Mouse (Mus musculus) brain, embryonic 14.5 days (tissue): ENCODE results near the gene Acot11.

ENCODE experiments used
- CTCF ChIP-seq: fragments of 200-500 bp; IDR thresholded peaks from 2 replicates; pipeline ENCODE4 v1.5.1; 2012; ENCODE audit warnings: inconsistent platforms, mild to moderate bottlenecking, moderate library complexity, borderline replicate concordance; ENCODE audit not compliant: insufficient read depth, insufficient read length; ENCODE audit errors: extremely low read depth
- POLR2A ChIP-seq: fragments of 200-500 bp; IDR thresholded peaks from 2 replicates; pipeline ENCODE4 v1.6.1; 2012; ENCODE audit warnings: mild to moderate bottlenecking, inconsistent platforms, borderline replicate concordance; ENCODE audit not compliant: poor library complexity, insufficient read depth, insufficient read length, severe bottlenecking; ENCODE audit errors: extremely low read depth

DNA sequence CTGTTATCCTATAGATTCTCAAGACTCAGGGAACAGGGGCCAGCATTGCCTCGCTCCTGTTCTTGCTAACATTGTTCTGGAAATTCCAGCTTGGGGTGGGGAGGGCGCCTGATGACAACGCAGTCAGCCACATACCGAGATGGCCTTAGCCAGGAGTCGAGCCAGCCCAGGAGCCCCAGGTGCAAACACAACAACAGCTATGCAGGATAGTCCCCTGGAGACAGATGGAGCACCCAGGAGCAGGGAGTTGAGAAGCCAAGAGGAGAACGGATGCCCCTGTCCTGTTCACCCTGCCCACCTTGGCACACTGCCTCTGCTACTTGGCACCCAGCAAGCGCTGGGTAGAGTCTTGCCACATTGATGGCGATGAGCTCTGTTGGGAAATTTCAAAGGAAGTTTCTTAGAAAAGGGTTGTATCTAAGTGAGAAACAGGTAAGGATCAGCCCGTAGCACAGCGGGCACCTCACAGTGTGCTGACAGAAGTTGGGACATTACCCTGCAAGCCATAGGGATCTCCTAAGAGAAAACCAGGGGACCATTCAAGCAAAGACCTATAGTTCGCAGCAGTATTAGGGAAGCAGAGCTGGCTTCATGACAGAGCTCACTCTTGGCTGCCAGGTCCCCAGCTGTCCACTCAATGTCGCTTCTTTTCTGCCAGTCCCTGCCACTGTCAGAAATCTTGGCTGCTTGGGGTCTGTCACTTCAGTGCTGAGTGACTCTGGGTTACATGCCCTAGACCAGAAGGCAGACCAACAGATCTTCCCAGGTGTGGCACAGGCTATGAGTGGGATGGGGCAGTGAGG is 43.7 kb upstream of the Acot11 start:
- TF ChIP-seq POLR2A, result no peak
- TF ChIP-seq CTCF, result no peak
